Mouse (Mus musculus) hindbrain, postnatal 0 days (tissue): ENCODE results near the gene Csf2ra. TPM values are rescaled to one million over a fixed set of nuclear protein-coding genes. Genes with fewer than 3 reads are reported as not detected.
"Not testable (repeated sequence)": the region's sequence is repeated elsewhere in the genome, so short reads cannot be mapped to it uniquely, and the experiment has no call there.

Source experiments
- ATAC-seq: fragments of 200-750 bp; cut with Nextera tagmentation; 2 replicates; pipeline ENCODE4 v1.8.0; 2017; ENCODE audit warnings: mild to moderate bottlenecking, moderate TSS enrichment, moderate library complexity
- DNase-seq: peaks from one replicate; pipeline ENCODE4 v3.0.0-alpha.2; 2015; ENCODE audit warnings: low spot score
- H3K27ac ChIP-seq: fragments of 300-500 bp; sonication (generic); 2 replicates; pipeline ENCODE4 v1.5.1; 2014; ENCODE audit warnings: mild to moderate bottlenecking
- H3K27me3 ChIP-seq: fragments of 300-500 bp; sonication (generic); 2 replicates; pipeline ENCODE4 v1.6.1; 2014; ENCODE audit warnings: low read length, mixed read lengths; ENCODE audit not compliant: insufficient read depth
- H3K36me3 ChIP-seq: fragments of 300-500 bp; sonication (generic); 2 replicates; pipeline ENCODE4 v1.6.1; 2014; ENCODE audit warnings: low read length, mixed read lengths; ENCODE audit not compliant: insufficient read depth
- H3K4me1 ChIP-seq: fragments of 300-500 bp; sonication (generic); 2 replicates; pipeline ENCODE4 v1.6.1; 2014; ENCODE audit warnings: antibody characterized with exemption, low read length, mixed read lengths; ENCODE audit not compliant: insufficient read depth
- H3K4me2 ChIP-seq: fragments of 300-500 bp; sonication (generic); 2 replicates; pipeline ENCODE4 v1.6.1; 2014; ENCODE audit warnings: low read depth, mild to moderate bottlenecking, low read length, moderate library complexity, mixed read lengths
- H3K4me3 ChIP-seq: fragments of 300-500 bp; sonication (generic); 2 replicates; pipeline ENCODE4 v1.5.1; 2014; ENCODE audit warnings: low read length
- H3K9ac ChIP-seq: fragments of 300-500 bp; sonication (generic); replicated peaks from 2 replicates; pipeline ENCODE4 v1.6.1; 2014; ENCODE audit warnings: mild to moderate bottlenecking, low read length, moderate library complexity, mixed read lengths
- H3K9me3 ChIP-seq: fragments of 300-500 bp; sonication (generic); 2 replicates; pipeline ENCODE4 v1.6.1; 2016; ENCODE audit warnings: low read length, mixed read lengths
- CTCF ChIP-seq: IDR thresholded peaks from 2 replicates; pipeline ENCODE4 v1.5.1; 2016; ENCODE audit warnings: antibody characterized with exemption, control low read depth, low read depth
- WGBS: fragments of 180-500 bp; shearing (Covaris S2); extraction: QIAGEN DNeasy Blood & Tissue Kit; methylation state at CpG from one replicate; pipeline ENCODE4 v1.1.7; 2014; 5-methylcytosine and 5-hydroxymethylcytosine counted together
- polyA plus RNA-seq: library from polyadenylated mRNA; unstranded; fragments of >200 nt; fragmentation: Nextera tagmentation; extraction: Ambion mirVana; gene quantifications from 2 replicates; pipeline ENCODE4 v1.2.1, GENCODE M21; 2015
- total RNA-seq: library from RNA; depleted of rRNA; stranded (reverse); fragments of >200 nt; gene quantifications from 2 replicates; pipeline ENCODE4 v1.2.3, GENCODE M21; 2014

Csf2ra gene
- total and polyA plus RNA-seq, 2 experiments from 2014 or later = 39.6 to 44.1 TPM

DNA sequence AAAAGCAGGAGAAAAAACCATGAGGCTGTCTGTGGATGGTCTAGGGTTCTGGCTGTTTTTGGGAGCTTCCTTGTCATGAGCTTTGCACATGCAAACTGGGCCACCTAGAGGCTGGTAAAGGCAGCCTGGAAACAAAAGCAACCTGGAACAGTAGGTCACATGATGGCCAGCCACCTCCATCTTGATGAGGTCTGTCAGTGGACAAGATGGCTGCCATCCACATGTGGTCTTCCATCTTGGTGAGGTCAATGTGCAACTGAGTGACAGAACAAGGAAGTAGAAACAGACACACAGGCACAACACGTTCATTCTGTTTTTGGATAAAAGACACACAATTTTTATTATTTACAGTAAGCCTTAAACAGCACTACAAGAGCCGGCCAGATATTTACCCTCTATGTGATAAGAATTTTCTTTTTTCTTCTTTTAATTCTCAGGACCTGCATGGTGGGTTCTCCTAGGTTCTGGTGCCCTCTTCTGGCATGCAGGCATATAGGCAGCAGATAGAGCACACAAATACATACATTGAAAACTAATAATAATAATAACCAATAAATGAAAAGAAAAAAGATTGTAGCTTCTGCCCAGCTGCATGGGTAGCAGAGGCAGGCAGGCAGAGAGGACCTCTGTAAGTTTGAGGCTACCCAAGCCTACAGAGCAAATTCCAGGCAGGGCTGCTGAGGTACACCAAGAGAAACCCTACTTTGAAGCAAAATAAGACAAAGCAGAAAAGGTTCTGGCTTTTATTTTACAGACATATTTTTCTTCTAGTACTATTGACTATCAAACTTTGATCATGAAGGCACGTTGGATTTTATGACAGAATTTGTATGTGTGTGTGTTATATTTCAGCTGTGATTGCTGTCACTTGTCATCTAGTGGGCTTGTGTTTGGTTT lies 37.4 kb upstream of the Csf2ra start:
- ATAC-seq = peak; percentile 76
- peak; percentile 72 for TF ChIP-seq CTCF
- H3K27ac ChIP-seq = no peak overlapping the region
- H3K36me3 ChIP-seq = no peaks in the 10 kb centered on the region
- no peaks in the 10 kb centered on the region for H3K4me1 ChIP-seq
- H3K9ac ChIP-seq = no peak overlapping the region
- no peak overlapping the region for H3K4me2 ChIP-seq
- H3K9me3 ChIP-seq = no peaks in the 10 kb centered on the region
- DNase-seq = peak; percentile 91
- H3K4me3 ChIP-seq = no peak overlapping the region
- H3K27me3 ChIP-seq = no peaks in the 10 kb centered on the region
- 28% methylated on average over 3 of the region's 3 CpGs for WGBS

DNA sequence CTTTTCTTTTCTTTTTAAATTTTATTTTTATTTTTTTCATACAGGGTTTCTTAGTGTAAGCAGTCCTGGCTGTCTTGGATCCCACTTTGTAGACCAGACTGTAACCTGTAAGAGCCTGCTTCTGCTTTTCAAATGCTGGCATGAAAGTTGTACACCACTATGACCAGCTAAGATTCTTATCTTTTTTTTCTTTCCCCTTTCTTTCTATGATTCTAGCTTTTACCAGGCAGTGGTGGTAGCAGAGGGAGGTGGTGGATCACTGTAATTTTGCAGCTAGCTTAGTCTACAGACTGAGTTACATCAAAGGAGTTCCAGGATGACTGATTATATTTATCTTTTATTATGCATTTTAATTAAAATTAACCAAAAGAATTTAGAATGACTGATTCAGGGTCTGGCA lies 36.7 kb upstream of the Csf2ra start:
- Histone ChIP-seq H3K4me1 (no peaks in the 10 kb centered on the region), H3K9ac (no peak overlapping the region), H3K27me3 (no peaks in the 10 kb centered on the region), H3K36me3 (no peaks in the 10 kb centered on the region), H3K9me3 (no peaks in the 10 kb centered on the region), H3K27ac (no peak overlapping the region), H3K4me2 (no peak overlapping the region), H3K4me3 (no peak overlapping the region)
- DNase-seq (no peak), ATAC-seq (no peak)
- no peak for TF ChIP-seq CTCF

DNA sequence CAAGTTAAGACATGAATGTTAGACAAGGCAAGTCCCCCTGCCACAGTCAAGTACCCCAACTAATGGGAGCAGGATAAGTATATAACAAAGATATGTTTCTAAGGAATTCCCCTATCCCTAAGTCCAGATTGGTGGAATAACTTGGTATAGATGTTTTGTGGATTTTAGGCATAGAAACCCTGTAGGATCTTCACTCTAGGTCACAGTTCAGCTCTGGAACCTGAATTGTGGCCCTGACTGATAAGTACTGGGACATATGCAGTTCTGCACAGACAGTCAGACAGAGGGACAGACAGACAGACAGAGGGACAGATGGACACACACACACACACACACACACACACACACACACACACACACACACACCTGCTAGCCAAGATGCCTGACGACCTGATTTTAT lies 36.0 kb upstream of the Csf2ra start:
- ATAC-seq = no peak
- 100% methylated on average over 1 of the region's 1 CpGs for WGBS

DNA sequence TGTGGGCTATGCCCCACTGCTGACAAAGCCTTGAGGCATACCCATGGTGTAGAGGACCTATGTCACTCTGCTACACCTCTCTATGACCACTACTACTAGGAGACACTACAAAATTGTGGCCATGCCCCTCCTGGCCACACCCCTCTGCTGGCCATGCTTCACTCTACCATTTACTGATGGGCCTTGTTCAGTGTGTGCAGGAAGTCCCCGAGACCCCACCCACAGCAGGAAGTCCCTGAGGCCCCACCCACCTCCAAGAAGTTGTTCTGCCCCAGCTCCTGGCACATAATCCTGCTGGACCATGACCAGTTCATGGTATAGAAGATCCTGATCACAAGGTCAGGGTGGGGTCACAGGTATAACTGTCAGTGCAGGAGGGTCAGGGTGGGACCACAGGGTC lies 33.0 kb upstream of the Csf2ra start:
- ATAC-seq (no peak), DNase-seq (no peak)
- Histone ChIP-seq H3K9me3 (no peaks in the 10 kb centered on the region), H3K9ac (no peak overlapping the region), H3K4me1 (no peaks in the 10 kb centered on the region), H3K27me3 (no peaks in the 10 kb centered on the region), H3K27ac (no peak overlapping the region), H3K36me3 (no peaks in the 10 kb centered on the region), H3K4me3 (no peak overlapping the region), H3K4me2 (no peak overlapping the region)
- TF ChIP-seq CTCF = no peak
- WGBS = 92% methylated on average over 1 of the region's 1 CpGs

More for the DNA sequence above, 36.0 kb upstream of the Csf2ra start:
- Histone ChIP-seq H3K27ac (no peak overlapping the region), H3K4me3 (no peak overlapping the region), H3K4me1 (no peaks in the 10 kb centered on the region), H3K4me2 (no peak overlapping the region), H3K9ac (no peak overlapping the region), H3K9me3 (no peaks in the 10 kb centered on the region), H3K27me3 (no peaks in the 10 kb centered on the region), H3K36me3 (no peaks in the 10 kb centered on the region)
- no peak for TF ChIP-seq CTCF
- DNase-seq = peak; percentile 36

DNA sequence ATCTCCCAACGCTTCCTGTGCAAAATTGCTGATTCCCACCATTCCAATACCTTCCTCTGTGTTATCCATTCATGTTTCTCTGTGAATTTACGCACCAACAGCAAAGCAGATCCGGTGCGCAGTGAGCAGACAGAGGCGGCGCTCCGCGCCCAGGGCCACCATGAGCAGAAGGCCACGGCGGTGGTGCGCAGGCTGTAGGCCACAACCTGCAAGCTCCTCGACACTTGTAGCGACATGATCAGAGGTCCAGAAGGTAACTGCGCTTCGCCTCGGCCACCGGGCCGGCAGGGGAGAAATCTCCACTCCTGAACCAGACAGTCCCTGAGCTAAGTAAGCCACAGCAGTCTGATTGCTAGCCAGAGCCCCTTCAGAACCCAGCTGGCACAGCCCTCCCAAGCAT lies 29.5 kb upstream of the Csf2ra start:
- no peak overlapping the region for H3K9ac ChIP-seq
- no peaks in the 10 kb centered on the region for H3K36me3 ChIP-seq
- H3K4me3 ChIP-seq = no peak overlapping the region
- no peak for ATAC-seq
- no peak overlapping the region for H3K27ac ChIP-seq
- 94% methylated on average over 18 of the region's 18 CpGs for WGBS
- no peaks in the 10 kb centered on the region for H3K4me1 ChIP-seq
- no peaks in the 10 kb centered on the region for H3K9me3 ChIP-seq
- no peak overlapping the region for H3K4me2 ChIP-seq
- no peaks in the 10 kb centered on the region for H3K27me3 ChIP-seq
- TF ChIP-seq CTCF = no peak
- DNase-seq = no peak

DNA sequence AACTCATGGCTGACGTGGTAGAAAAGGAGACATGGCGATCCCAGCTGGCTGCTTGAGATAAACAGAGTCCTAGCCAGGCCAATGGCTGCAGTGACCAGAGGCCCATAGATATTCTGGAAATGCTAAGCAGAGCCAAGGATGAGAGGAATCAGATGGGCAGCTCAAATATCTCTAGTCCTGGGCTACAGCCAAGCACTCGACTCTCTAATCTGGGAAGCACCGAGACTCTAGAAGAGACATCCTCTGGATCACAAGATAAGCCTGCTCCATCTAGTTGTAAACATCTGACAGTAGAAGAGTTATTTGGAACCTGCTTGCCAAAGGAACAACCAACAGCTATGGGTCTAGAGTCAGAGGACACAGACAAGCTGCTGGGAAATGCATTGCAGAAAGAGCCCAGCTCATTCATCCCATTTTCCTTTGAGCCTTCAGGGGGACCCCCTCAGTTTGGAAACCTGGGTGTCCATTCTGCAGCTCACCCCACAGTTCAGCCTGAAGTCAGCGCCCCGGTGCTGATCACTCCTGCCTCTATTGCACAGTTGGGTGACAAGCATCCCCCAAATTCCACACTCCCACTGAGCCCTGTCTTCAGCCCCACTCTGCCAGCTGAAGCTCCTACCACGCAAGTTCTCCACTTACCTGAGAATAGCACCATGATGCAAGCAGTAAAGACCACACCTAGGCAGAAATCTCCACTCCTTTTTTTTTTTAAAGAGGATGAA lies 28.1 kb upstream of the Csf2ra start:
- Histone ChIP-seq H3K4me1 (no peaks in the 10 kb centered on the region), H3K9me3 (no peaks in the 10 kb centered on the region), H3K27ac (no peak overlapping the region), H3K4me2 (no peak overlapping the region), H3K4me3 (no peak overlapping the region), H3K36me3 (no peaks in the 10 kb centered on the region), H3K27me3 (no peaks in the 10 kb centered on the region), H3K9ac (no peak overlapping the region)
- ATAC-seq (no peak), DNase-seq (no peak)
- WGBS = 91% methylated on average over 7 of the region's 7 CpGs
- no peak for TF ChIP-seq CTCF

DNA sequence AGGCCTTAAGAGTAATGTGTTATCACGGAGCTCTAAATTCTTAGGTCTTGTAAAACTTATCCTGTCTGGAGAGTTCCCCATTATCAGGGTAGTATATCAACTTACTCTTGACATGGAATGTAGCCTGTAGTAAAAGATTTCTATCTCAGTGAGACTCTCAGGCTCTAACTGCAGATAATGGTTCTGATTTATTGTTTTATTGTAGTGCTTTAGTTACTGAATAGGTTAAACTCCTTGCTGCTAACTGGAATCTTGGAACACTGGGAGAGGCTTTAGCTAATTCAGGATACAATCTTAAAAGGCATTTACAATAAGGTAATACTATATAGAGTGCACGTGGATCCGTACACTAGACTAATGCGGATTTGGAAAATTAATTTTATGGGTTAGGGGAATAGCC lies 19.1 kb upstream of the Csf2ra start:
- H3K4me1 ChIP-seq, H3K4me3 ChIP-seq, DNase-seq, ATAC-seq, H3K27ac ChIP-seq, H3K9me3 ChIP-seq, H3K36me3 ChIP-seq, H3K4me2 ChIP-seq, H3K27me3 ChIP-seq, H3K9ac ChIP-seq: not testable (repeated sequence)
- 87% methylated on average over 4 of the region's 4 CpGs for WGBS
